Mouse (Mus musculus): ENCODE results near the gene Slit3.

The Slit3 gene

DNA sequence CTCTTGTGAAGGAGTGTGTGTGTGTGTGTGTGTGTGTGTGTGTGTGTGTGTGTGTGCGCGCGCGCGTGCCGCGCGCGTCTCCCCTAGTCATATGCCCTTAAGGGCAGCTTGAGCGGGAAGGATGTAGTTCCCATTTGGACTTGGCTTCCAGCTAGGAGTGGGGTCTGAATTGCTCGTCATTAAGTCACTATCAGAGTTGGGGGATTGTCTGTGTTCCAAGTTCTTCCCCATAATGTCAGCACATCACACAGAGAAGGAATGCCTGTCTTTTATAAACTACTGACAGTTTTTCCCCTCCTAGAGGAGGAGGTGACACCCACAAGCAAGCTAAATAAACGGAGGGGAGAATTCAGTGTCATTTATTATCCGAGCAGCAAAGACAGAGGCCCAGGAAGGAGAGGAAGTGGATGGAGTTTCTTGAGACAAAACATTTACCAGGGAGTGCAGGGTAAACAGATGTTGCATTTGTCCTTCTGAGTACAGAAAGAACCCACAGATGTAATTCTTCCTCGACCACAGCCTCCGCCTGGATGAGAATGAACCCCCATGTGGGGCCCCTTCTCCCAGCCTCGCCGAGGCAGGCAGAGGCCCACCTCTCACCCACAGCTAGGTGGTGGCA is 3.6 kb downstream of the Slit3 start:
- DNase-seq (ENCODE audit: low read depth, low spot score): no peak

- no peak for DNase-seq (ENCODE audit: low read depth, low spot score)
Observed at GRCm38 (mm10) chr11:35125108-35125490, 4.1 kb downstream of the Slit3 start.

DNA sequence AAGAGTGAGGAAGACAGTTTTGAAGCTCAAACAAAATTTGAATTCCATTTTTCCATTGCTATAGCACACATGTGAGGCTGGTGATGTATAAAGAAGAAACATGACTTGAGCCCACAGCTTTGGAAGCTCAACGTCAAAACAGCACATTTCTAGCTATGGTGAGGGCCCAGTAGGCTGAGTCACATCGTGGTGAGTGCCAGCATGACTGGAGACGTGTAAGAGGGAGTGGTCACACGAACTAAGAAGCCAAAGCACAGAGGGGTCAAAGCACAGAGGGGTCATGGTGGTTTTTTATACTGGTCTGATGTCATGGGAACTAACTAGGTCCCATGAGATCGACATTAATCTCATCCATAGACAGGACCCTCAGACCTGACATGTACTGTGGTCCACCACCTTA is 10.7 kb downstream of the Slit3 start:
- no peak for DNase-seq (ENCODE audit: low read depth, low spot score)

- no peak for DNase-seq (ENCODE audit: low read depth, low spot score)
Observed at GRCm38 (mm10) chr11:35136625-35137024, 15.6 kb downstream of the Slit3 start.

DNA sequence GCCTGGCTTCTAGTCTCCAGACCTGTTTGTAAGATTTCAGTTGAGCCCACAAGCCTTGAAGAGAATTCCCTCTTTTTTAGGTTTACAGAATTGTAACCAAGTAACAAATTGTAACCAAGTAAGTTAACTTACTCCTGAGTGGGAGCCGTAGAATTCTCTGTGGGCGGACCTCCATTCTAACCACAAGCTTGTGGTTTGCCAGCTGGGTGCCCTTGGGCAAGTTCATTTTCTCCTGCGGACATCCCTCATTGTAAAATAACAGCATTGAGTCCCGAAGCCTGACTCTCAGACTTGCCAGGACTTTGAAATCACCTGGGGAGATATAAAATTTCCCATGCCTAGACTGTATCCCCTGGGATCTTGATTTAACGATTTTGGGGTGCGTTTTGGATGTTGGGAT is 19.1 kb downstream of the Slit3 start:
- DNase-seq (ENCODE audit: low read depth, low spot score): no peak

- DNase-seq (ENCODE audit: low read depth, low spot score): no peak
Observed at GRCm38 (mm10) chr11:35142202-35142601, 21.2 kb downstream of the Slit3 start.

- DNase-seq (ENCODE audit: low read depth, low spot score): no peak
Observed at GRCm38 (mm10) chr11:35142698-35143360, 21.8 kb downstream of the Slit3 start.

DNA sequence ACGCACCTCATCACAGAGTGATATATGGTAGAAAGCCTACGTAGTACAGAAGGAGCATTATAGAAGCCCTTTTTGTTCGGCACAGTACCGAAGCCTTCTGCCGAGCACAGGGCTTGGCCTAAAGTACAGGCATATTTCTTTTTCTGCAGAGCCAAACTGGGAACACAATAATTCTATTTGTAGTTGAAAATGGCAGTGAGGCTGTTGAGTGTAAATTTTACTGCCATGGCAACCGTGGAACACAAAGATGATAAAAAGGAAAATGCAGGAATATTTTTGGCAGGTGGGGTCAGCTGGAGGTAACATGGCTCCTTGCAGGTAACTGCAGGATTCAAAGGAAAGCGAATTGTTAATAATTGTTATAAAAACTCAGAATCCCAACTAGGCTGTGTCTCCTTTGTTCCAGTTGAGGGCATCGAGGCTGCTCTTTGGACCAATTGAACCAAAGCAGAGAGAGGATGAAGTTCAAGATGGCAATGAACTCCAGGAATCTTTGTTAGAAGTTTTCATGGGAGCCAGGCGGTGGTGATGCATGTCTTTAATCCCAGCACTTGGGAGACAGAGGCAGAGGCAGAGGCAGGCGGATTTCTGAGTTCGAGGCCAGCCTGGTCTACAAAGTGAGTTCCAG is 26.9 kb downstream of the Slit3 start:
- DNase-seq (ENCODE audit: low read depth, low spot score): no peak

DNA sequence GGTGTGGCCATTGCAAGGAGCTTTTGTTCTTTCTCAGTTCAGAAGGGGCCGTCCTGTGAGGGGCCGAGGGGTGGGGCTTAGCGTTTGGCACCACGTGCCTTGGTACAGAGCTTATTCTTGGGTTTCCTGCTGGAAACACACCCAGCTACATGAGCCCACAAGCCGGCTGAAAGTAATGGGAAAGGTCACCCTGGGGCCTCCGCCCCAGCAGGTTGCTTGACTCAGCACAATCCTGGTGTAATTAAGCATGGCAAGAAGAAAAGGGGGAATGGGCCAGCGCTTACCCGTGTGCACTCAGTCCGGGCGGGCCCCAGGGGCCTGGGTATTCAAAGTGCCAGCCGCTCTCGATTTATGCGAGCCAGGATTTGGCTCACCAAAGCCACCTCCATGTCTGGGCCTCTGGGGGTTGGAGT is 30.5 kb downstream of the Slit3 start:
- DNase-seq (ENCODE audit: low read depth, low spot score): no peak

- DNase-seq (ENCODE audit: low read depth, low spot score): no peak
Observed at GRCm38 (mm10) chr11:35152875-35153274, 31.9 kb downstream of the Slit3 start.

DNA sequence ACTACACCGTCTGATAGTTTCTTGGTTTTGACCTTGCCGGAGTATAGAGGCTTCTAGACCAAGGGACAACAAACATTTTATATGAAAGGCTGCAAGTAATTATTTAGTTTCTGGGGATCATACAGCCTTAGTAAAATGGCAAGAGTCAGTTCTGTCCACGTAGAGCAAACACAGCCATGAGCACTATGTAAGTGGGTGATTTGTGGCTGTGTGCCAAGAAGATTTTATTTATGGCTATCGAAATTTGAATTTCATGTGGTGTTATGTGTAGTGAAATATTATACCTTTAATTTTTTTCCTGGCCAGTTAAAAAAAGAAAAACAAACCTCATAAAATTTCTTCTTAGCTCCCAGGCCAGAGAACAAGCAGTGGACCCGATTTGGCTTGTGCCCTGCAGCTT is 33.4 kb downstream of the Slit3 start:
- no peak for DNase-seq (ENCODE audit: low read depth, low spot score)

GRCm38 (mm10) chr11:35155281-35155680 is 34.3 kb downstream of the Slit3 start:
- DNase-seq (ENCODE audit: low read depth, low spot score): no peak

- DNase-seq (ENCODE audit: low read depth, low spot score): no peak
Observed at GRCm38 (mm10) chr11:35156676-35157075, 35.7 kb downstream of the Slit3 start.

GRCm38 (mm10) chr11:35160682-35161211 is 39.7 kb downstream of the Slit3 start:
- no peak for DNase-seq (ENCODE audit: low read depth, low spot score)

- no peak for DNase-seq (ENCODE audit: low read depth, low spot score)
Observed at GRCm38 (mm10) chr11:35163396-35163795, 42.4 kb downstream of the Slit3 start.

DNA sequence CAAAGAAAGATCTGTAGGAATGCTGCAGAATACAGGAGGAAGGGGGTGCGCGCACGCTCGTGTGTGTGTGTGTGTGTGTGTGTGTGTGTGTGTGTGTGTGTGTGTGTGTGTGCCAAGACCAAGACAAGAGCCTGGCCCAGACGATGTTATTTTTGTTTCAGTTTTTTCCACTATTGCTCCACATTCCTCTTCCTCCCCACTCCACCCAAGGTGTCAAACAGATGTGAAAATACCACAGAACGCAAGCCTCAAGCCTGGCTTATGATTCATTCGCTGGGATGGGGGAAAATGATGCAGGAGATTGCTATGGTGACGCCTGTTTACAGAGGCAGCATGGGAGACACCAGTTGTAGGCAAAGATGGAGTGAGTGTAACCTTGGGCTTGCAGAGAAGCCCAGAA is 46.2 kb downstream of the Slit3 start:
- DNase-seq (ENCODE audit: low read depth, low spot score): no peak

DNA sequence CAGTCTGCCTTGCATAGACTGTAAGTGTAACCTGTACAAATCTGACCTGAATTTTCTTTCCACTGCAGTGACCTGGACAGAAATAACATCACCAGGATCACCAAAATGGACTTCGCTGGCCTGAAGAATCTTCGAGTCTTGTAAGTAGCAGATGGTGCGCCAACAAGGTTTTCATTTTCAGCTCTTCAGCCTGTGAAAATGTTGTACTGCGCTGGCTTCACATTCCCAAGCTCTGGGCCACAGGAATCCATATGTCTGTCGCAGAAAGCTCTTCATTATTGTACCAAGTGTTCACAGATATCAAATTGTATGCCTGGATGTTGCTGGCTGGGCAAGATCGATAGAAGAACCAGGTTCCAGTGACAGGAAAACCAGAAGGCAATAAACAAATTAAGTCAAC is 50.5 kb downstream of the Slit3 start:
- DNase-seq (ENCODE audit: low read depth, low spot score): no peak

DNA sequence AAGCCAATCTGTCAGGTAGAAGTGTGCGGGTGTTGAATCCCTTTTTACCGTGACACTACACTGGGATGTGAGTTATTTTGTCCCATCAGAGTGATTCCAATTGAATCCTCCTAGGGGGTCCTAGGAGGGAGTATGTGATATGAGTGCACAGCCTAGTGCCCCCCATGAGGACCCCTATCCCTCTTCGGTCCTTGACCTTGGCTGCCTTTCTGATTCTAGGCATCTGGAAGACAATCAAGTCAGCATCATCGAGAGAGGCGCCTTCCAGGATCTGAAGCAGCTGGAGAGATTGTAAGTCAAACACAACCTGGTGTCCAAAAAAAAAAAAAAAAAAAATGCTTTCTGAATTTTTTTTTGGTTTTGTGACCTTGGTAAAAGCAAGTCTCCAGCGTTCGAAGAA is 56.5 kb downstream of the Slit3 start:
- no peak for DNase-seq (ENCODE audit: low read depth, low spot score)

- no peak for DNase-seq (ENCODE audit: low read depth, low spot score)
Observed at GRCm38 (mm10) chr11:35178144-35178817, 57.3 kb downstream of the Slit3 start.

GRCm38 (mm10) chr11:35179305-35179704 is 58.3 kb downstream of the Slit3 start:
- DNase-seq (ENCODE audit: low read depth, low spot score): no peak

GRCm38 (mm10) chr11:35182887-35183286 is 61.9 kb downstream of the Slit3 start:
- DNase-seq (ENCODE audit: low read depth, low spot score): no peak

- DNase-seq (ENCODE audit: low read depth, low spot score): no peak
Observed at GRCm38 (mm10) chr11:35194826-35195225, 73.8 kb downstream of the Slit3 start.

All from retina, adult 2 months (tissue).